Mouse (Mus musculus) adrenal gland, postnatal 25 days (tissue): ENCODE results near the gene Gas7. TPM values are rescaled to one million over a fixed set of nuclear protein-coding genes. Genes with fewer than 3 reads are reported as not detected.

ENCODE experiments used
- DNase-seq: peaks from one replicate; pipeline ENCODE4 v3.0.0; 2021; ENCODE audit warnings: mixed read lengths
- total RNA-seq: library from RNA; stranded (reverse); gene quantifications from 2 replicates; pipeline ENCODE4 v1.2.3, GENCODE M21; 2021

The Gas7 gene
- total RNA-seq, 1 experiment from 2014 or later, result 36.1 TPM

DNA sequence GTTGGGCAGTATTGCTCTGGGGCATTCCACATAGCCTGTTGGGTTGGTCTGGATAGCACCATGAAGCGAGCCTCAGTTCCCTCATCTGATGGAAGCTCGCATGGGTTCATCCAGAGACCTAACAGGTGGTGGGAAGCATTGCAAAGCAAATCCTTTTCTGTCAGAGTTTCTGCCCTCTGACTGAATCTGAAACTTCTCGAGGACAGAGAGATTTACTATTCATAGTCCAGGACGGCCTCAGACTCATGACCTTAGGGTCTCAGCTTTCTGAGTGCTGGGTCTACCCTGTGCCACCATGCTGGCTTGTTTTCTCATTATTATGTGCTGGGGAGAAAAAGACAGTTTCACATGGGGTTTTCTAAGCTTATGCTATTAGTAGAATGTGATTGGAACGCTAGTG, 122.2 kb downstream of the Gas7 start:
- DNase-seq, result no peak

DNA sequence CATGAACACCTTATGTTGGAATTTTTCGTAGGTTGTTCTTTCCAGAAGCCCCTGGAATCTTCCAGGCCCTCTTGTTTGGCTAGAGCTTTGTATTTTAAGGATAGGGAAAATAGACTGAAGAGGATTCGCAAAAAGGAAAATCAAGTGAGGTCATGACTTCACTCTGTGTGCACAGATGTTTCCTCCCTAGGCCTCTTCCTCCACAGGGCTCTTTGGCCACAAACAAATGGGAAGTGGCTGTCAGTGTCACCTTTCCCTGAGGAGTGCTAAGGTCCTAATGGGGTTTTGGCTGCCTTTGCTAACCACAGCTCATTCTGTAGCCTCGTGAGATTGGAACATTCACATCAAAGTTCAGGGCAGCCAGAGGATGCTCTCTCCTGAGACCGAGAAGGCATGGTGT, 122.8 kb downstream of the Gas7 start:
- DNase-seq, result no peak

DNA sequence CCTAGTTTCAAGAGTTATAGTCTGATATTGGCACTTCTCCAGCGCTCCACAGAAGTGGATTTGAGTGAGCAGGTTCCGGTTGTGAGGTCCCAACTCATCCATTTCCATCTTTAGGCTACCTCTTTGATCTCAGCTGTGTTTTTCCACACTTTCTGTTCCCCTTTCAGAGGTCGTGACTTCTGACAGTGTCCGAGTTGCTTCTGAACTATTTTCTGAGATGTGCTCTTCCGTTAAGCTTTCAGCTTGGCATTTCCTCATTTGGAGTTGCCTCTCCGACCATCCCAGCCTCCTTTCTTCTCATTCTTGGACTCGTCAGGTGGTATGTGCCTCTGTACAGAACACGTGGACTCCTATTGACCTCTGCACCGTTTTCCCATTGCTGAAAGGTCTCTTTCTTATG, 123.9 kb downstream of the Gas7 start:
- DNase-seq, result no peak

DNA sequence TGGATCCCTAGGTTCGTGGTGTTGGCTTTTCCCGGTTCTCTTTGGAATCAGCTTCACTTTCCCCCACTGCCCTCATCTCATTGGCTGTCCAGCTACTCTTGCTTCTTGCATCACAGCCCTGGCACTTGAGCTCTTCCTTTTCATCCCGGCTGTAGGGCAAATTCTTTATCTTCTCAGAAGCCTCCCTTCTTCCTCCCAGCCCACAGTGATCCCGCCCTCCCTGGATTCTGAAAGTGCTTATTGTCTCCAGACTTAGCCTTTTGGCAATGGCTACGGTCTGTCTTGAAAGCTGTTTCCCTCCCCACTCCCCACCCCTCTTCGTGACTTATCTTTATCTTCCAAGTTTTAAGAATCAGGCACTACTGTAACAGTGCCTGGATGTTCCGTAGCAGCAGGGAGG, 126.3 kb downstream of the Gas7 start:
- no peak for DNase-seq

DNA sequence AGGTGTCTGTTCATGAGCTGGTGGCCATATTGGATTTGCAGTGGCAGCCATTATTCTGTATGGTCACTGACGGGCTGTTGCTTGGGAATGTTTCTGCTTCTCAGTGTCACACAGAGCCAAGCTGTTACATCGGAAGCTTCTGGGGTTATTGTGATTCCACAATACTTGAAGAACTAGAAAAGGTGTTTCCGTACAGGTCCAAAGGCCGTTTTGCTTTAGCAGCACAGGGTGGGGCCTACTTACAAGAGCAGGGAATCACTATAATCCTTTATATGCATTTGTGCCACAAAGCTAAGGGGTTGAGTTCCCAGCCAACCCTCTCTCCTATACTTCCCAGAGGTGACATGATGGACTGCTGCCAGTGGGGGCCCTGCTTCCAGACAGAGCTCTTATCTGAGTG, 127.3 kb downstream of the Gas7 start:
- no peak for DNase-seq

DNA sequence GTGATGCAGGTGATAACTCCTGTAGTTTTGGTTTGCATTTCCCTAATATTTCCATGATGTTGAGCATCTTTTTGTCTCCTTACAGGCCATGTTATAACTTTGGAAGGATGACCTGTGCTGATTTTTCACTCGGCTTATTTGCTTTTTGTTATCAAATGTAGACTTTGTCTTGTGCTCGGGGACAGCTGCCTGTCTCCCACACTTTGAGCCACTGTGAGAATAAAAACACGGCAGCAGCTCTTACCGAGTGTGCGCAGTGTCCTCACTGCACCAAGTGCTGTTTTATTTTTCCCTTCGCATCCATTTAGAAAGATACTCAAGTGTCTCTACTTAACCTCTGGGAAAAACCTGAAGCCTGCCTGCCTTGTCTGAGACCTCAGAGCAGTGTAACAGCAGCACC, 129.8 kb downstream of the Gas7 start:
- DNase-seq, result no peak

DNA sequence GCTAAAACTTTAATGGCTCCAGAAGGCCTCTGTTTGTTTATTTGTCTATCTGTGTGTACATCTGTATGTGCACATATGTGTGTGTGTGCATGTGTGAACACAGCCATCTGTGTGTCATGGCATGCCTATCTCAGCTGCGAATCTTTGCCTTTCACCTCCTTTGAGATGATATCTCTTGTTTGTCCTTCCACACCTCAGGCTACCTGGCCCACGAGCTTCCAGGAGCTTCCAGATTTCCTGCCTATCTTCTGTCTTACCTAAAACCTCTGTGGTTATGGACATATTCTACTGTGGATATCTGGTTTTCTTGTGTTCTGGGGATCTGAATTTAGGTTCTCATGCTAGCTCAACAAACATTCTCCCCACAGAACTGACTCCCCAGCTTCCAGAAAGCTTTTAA, 130.4 kb downstream of the Gas7 start:
- no peak for DNase-seq

DNA sequence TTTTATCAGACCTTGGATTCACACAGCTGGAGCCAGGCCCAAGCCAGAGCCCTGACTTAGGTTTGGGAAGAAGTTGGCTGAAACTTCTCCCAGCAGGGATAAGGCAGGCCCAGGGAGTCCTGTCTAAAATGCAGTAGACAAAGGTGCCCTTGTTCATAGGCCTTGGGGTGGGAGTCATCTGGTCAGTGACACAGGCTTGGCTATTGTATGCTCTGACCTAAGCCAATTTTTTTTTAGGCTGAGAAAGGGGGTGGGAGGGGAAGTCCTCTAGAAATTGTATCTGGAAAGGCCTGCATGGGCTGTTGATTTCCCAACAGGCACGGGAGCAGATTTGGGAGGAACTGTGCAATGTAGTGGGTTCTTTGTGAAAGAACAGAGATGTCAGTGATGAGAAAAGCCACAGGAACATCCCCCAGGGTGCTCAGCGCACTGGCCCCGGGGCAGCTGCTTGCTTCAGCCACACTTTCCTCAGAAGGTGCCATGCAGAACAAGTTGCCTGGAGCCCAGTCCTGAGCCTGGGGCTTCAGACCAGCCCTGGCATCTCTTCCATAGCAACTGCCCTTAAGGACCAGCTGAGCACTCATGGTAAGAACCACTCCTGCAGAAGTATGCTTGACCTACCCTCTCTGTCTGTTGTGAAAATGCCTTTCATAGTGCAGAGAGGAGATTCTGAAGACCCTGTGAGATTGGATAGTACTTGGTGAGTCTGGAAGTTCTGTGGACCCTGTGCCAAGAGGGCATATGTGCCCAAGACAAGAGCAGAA, 131.2 kb downstream of the Gas7 start:
- peak; percentile 60 for DNase-seq

DNA sequence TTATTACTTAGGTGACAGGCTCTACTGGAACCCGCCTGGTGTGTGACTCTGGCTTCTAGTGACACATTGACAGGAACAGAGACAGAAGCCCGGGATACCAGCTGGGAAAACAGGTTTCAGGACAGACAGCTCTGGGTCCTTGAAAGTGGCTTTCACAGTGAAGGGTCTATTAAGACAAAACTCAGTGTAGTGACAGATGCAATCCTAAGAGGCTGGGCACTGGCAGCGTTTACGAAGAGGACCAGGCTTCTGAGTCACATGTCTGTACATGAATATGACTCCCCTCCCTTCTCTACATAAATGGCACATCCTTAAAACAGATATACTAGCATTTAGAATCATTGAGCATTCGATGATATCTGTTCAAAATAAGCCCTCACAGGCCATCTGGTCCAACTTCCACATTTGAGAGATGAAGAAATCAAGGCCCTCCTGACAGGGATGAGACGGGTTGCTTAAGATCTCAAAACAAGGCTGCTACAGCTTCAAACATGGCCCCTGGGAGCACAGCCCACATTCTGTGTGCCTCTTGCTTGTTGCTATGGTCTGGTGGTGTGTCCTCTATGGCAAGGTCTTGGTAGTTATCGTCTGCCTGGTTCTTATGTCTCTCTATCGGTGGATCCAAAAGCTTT, 133.1 kb downstream of the Gas7 start:
- DNase-seq, result no peak

DNA sequence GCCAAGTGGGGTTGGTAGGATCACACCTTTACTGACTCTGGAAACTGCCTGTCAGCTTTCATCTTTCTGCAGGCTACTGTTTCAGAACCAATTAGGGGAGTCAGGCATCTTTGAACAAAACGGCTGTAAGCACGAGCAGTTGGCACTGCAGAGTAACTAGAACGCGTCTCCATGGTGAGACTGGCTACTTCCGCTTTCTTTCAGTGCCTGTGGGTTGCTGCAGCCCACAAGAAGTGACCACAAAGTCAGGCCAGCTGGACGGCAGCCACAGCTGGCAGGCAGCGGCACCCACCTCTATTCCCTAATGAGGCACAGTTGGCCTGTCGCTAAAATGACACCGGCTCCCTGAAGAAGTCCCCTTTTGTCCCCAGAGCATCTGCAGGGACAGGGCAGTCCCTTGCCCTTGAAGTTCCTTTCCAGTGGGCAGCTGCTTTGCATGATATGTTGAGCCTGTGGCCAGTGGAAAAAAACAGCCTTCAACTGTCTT, 133.6 kb downstream of the Gas7 start:
- DNase-seq, result peak; percentile 62

DNA sequence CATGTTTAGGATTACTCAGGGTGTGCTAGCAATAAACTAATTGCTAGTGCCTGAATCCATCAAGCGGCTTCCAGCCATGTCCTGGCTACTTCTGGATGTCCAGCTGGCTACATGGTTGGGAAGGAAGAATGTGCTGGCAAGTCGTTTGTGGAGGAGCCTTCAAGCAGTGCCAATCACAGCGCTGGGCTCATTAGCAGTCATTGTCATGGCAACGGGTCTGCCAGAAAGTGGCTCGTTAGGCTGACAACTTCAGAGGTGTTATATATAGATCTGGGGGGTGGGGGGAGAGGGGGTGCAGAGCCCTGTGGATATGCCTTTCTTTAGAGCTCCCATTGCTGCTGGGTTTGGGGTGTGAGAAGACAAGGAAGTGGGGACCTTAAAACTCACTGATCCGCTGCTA, 141.0 kb downstream of the Gas7 start:
- DNase-seq, result no peak

DNA sequence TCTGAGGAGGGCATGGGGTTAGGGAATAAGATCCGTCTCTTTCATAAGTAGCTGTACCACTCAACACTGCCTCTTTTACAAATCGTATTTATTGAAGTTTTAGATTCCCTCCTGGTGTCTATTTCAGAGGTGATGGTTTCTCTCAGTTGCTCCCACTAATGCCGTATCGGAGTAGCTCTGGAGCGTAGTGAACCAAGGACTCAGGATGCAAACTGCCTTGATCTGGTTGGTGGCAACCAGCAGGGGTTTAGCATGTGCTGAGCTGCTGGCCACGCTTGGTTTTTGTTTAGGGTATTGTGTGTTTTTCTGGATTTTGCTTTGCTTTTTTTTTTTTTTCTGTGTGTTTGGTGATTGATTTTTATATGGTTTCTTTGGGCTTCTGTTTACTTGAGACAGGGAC, 141.6 kb downstream of the Gas7 start:
- DNase-seq, result no peak

DNA sequence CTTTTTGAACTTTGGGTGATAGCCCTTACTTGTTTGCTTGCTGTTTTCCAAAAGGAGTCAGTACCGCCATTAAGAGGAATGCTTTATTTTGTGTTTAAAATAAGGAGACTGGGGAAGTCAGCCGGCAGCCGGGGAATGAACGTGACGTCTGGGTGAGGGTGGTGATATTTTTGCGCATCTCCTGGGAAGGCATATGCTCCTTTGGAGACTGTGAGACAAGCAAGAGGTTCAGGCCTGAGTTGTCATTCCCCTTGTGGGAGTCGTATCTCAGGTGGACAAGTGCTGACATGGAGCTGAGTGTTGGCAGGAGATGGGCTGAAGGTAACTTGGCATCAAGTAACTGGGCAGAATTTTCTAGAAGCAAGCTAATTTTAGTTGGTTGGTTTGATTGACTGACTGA, 142.2 kb downstream of the Gas7 start:
- no peak for DNase-seq

DNA sequence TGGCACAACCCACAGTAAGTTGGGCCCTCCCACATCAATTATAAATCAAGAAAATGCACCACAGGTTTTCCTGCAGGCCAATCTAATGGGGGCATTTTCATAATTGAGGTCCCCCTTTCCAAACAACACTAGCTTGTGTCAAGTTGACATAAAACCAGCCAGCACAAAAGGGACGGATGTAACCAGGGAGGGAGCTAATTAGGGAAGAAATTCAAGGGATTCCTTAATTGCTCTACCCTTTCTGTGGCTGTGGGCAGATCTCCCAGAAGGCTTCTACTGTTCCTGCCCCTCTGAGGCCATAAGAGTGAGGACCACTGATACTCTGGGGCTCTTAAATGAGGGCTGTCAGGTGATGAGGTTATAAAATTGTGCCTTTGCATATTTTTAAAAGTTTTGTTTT, 143.9 kb downstream of the Gas7 start:
- no peak for DNase-seq

DNA sequence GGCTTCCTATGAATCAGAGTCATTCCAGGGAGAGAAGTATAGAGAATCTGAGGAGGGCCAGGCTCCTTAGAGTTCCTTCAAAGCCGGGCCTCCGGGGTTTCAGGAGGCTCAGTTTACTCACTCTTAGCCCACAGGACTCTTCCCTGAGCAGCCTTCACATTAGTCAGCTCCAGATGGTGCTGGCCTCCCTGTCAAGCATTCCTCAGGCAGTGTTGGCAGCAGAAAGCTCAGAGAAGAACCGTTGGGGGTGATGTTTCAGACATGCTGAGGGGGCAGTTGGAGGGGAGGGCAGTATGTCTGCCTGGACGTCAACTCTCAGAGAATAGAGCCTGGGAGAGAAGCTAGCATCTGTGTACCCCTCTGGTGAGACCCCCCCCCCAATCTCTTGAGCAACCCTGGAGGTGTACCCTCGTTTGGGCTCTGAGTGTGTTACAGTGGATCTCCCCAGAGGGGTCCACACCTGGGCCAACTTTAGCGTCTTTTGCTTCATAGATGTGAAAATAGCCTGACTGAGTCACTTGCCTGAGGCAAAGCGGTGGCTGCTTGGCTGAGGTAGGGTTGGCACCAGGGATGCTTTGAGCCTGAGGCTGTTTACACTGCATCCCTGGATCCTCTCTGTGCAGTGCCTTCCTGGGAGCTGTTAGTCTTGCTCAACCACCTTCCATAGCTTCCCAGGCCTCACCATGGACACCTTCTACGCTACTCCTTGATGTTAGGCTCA, 145.6 kb downstream of the Gas7 start:
- DNase-seq, result no peak

DNA sequence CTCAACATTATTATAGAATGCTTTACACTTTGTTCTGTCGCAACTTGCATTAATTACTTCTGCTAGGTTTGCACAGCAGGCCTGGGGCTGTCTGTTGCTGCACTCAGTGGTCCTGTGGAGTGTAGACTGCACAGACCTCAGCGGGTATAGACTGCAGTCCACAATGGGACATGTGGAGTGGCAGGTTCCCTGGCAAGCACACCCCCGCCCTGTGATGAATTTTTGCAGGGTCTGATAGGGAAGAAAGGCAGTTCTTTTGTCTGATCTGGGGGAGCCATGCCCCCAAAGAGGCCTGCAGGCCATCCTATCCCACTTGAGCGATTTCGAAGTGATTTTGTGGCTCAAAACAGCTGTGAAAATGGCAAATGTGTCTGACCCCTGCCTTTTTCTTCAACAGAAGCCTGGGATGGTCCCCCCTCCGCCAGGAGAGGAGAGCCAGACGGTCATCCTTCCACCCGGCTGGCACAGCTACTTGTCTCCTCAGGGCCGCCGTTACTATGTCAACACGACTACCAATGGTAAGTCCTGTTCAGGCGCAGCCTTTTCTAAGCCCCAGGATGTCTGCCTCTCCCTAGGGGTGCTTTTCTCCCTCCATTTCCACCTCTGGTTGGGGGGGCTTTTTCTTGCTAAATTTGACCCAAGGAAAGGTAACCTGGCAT, 147.6 kb downstream of the Gas7 start:
- no peak for DNase-seq

DNA sequence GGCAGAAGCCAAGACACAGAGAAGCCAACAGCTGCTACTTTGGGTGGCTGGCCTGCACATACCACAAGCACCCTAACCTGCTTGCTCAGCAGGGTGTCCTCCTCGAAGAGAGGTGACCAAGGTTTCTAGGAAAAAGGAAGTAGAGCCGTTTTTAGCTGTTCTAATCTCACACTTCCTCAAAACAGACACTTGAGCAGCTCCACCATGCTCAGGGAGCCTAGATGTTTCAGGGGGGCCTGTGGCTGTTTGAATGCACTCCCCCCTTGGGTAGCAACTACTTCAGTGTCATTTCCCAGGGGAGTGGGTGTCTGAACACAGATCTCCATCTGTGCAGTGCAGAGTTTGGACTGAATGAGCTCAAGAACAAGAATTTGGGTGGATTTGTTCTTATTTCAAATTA, 149.2 kb downstream of the Gas7 start:
- no peak for DNase-seq

DNA sequence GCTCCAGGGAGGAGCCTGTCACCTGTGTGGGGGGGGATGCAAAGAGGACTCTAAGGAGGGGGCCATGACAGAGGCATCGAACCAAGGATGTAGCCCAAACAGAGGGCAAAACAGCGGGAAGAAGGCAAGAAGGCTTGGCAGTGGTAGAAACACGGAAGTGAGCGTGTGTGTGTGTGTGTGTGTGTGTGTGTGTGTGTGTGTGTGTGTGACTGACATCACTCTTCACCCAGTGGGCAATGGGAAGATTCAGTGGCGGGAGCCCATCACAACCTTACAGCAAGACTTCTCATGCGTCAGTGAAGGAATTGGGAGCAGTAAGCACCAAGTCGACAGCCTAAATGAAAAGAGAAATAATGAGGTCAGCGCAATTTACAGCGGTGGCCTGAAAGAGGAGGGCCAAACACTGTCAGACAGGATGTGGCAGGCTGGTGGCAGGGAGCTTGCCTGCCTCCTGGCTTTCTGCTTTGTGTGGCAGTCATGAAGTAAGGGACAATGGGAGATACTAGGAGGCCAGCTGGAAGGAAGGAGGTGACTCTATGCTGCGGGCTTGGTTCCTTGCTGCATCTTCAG, 153.0 kb downstream of the Gas7 start:
- no peak for DNase-seq

DNA sequence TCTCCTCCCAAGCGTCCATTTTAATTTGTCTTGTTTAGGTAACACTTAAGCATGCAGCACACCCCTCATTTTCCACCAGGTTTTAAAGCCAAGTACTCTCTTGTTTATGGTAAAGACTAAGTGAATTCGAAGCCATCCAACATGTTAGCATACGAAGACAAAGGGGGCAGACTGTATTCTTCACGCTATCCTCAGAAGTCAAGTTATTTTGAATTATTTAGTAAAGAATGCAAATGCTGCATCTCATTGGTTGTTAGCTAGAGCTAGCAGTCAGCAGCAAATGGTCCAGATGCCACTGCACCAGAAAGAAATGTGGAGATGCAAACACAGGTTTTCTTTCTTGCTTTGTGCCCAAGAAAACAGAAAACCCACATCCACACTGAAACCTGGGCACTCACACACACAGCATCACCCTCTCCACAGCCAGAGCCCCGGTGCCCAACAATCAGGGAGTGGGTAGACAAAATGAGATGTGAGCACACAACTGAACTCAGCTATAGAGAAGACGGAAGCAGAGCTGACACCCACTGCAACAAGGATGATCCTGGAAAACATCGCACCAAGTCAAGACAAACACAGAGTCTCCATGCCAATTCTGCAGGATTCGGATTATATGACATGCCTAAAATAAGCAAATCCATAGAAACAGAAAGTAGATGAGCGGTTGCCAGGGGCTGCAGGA, 157.1 kb downstream of the Gas7 start:
- DNase-seq, result no peak

DNA sequence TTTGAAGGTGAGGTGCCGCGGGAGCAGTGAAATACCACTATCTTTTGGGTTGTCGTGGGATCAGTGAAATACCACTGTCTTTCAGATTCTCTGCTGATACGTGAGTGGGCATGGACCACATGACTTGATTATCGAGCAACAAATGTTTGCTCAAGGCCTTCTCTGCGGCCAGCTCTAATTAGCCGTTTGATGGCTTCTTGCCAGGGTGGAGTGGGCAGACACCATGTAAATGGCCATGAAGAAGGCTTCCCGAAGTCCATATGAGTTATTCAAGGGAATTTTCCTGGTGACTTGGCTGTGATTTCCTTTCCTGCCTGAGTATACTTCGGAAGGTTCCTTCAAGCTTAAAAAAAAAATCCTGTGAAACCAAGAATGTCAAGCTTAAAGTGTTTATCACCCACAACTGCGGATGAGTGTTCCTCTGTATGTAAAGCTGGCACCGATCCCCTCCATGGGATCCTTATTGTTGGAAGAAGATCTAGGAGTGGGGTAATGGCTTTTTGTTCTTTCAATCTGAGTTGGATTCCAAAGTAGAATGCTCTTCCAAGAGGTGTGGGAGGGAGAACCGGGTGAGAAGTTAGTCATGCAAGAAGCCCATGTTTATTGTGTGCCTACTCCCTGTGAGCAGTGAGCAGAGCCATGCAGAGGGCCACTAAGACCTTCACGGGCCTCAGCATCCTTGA, 161.5 kb downstream of the Gas7 start:
- no peak for DNase-seq

DNA sequence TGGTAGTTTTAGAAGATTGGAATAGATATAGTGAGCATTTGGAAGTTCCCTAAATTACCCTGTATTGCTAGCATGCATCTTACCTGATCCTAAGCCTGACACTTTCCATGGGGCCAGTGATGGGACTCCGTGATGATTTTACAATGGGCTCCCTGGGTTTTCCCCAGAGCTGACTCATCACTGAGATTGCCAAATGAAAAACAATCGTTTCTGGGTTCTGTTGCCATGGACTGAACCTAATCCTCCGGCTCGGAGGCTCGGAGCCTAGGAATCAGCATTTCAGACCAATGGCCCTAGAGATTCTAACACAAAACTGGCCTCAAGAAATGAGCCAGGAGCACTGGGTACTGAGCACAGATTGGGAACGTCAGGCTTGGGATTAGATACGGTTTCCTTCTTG, 167.1 kb downstream of the Gas7 start:
- DNase-seq, result no peak
